Mouse (Mus musculus): ENCODE results near the gene Gfod1.

GRCm38 (mm10) chr13:43267216-43267615 is 36.8 kb downstream of the Gfod1 start:
- TF ChIP-seq CTCF (IDR thresholded peaks at IDR 0.05; ENCODE audit: borderline replicate concordance, insufficient read depth, low read length) (no peak), POLR2A (IDR thresholded peaks at IDR 0.05; ENCODE audit: low read depth, low read length) (no peak)

All from embryonic fibroblast, embryonic 13.5 days (primary cell).